Mouse (Mus musculus): ENCODE data around the gene Rbfox1. TPM values are rescaled to one million over a fixed set of nuclear protein-coding genes. Genes with fewer than 3 reads are reported as not detected.

Gene Rbfox1
- polyA plus RNA-seq, 1 experiment from 2014 or later: 4.6 TPM

GRCm38 (mm10) chr16:7057789-7058188 is 1172.6 kb downstream of the Rbfox1 start:
- WGBS: 91% methylated on average over 3 of the region's 3 CpGs
- no peaks in the 10 kb centered on the region for H3K36me3 ChIP-seq (ENCODE audit: control insufficient read depth, insufficient read depth, low read length)
- no peak overlapping the region for H3K9ac ChIP-seq (ENCODE audit: low read length)
- ATAC-seq (replicated peaks; ENCODE audit: low FRiP score) (no peak), DNase-seq (ENCODE audit: low spot score) (no peak)
- no peaks in the 10 kb centered on the region for H3K9me3 ChIP-seq (ENCODE audit: control insufficient read depth, low read length)
- H3K4me1 ChIP-seq (replicated peaks; ENCODE audit: control insufficient read depth, insufficient read depth, low read length): peaks cover under 1% of the 10 kb centered on the region
- no peak overlapping the region for H3K4me3 ChIP-seq (ENCODE audit: low read depth, low read length)
- H3K27ac ChIP-seq (ENCODE audit: low read depth, low read length): no peak overlapping the region
- no peak overlapping the region for H3K4me2 ChIP-seq (ENCODE audit: low read depth, low read length, severe bottlenecking)
- H3K27me3 ChIP-seq (ENCODE audit: control insufficient read depth, insufficient read depth, low read length): 0 out of 2 replicates have a peak, but pooled peaks cover 3% of the 10 kb centered on the region

- no peak for DNase-seq (ENCODE audit: low spot score)
- ATAC-seq (replicated peaks; ENCODE audit: low FRiP score): no peak
- no peak overlapping the region for H3K27ac ChIP-seq (ENCODE audit: low read depth, low read length)
- H3K9me3 ChIP-seq (ENCODE audit: control insufficient read depth, low read length): no peaks in the 10 kb centered on the region
- no peaks in the 10 kb centered on the region for H3K36me3 ChIP-seq (ENCODE audit: control insufficient read depth, insufficient read depth, low read length)
- H3K9ac ChIP-seq (ENCODE audit: low read length): no peak overlapping the region
- H3K4me3 ChIP-seq (ENCODE audit: low read depth, low read length): no peak overlapping the region
- H3K4me1 ChIP-seq (replicated peaks; ENCODE audit: control insufficient read depth, insufficient read depth, low read length): no peaks in the 10 kb centered on the region
- WGBS: 91% methylated on average over 1 of the region's 1 CpGs
- H3K4me2 ChIP-seq (ENCODE audit: low read depth, low read length, severe bottlenecking): no peak overlapping the region
- H3K27me3 ChIP-seq (ENCODE audit: control insufficient read depth, insufficient read depth, low read length): 0 out of 2 replicates have a peak, but pooled peaks cover 3% of the 10 kb centered on the region
These were observed 1173.4 kb downstream of the Rbfox1 start for GRCm38 (mm10) chr16:7058556-7058955.

GRCm38 (mm10) chr16:7059596-7059995 is 1174.4 kb downstream of the Rbfox1 start:
- no peaks in the 10 kb centered on the region for H3K4me1 ChIP-seq (replicated peaks; ENCODE audit: control insufficient read depth, insufficient read depth, low read length)
- H3K4me3 ChIP-seq (ENCODE audit: low read depth, low read length): no peak overlapping the region
- H3K4me2 ChIP-seq (ENCODE audit: low read depth, low read length, severe bottlenecking): no peak overlapping the region
- no peaks in the 10 kb centered on the region for H3K36me3 ChIP-seq (ENCODE audit: control insufficient read depth, insufficient read depth, low read length)
- no peak for ATAC-seq (replicated peaks; ENCODE audit: low FRiP score)
- DNase-seq (ENCODE audit: low spot score): no peak
- no peaks in the 10 kb centered on the region for H3K27me3 ChIP-seq (ENCODE audit: control insufficient read depth, insufficient read depth, low read length)
- H3K27ac ChIP-seq (ENCODE audit: low read depth, low read length): no peak overlapping the region
- H3K9me3 ChIP-seq (ENCODE audit: control insufficient read depth, low read length): no peaks in the 10 kb centered on the region
- 84% methylated on average over 4 of the region's 4 CpGs for WGBS
- no peak overlapping the region for H3K9ac ChIP-seq (ENCODE audit: low read length)

GRCm38 (mm10) chr16:7060864-7061263 is 1175.7 kb downstream of the Rbfox1 start:
- H3K4me3 ChIP-seq (ENCODE audit: low read depth, low read length): no peak overlapping the region
- H3K27me3 ChIP-seq (ENCODE audit: control insufficient read depth, insufficient read depth, low read length): no peaks in the 10 kb centered on the region
- no peak overlapping the region for H3K4me2 ChIP-seq (ENCODE audit: low read depth, low read length, severe bottlenecking)
- no peak overlapping the region for H3K9ac ChIP-seq (ENCODE audit: low read length)
- no peak overlapping the region for H3K27ac ChIP-seq (ENCODE audit: low read depth, low read length)
- WGBS: 22% methylated on average over 3 of the region's 3 CpGs
- ATAC-seq (replicated peaks; ENCODE audit: low FRiP score) (no peak), DNase-seq (ENCODE audit: low spot score) (no peak)
- H3K4me1 ChIP-seq (replicated peaks; ENCODE audit: control insufficient read depth, insufficient read depth, low read length): no peaks in the 10 kb centered on the region
- no peaks in the 10 kb centered on the region for H3K36me3 ChIP-seq (ENCODE audit: control insufficient read depth, insufficient read depth, low read length)
- H3K9me3 ChIP-seq (ENCODE audit: control insufficient read depth, low read length): no peaks in the 10 kb centered on the region

GRCm38 (mm10) chr16:7062512-7062911 is 1177.4 kb downstream of the Rbfox1 start:
- DNase-seq (ENCODE audit: low spot score) (no peak), ATAC-seq (replicated peaks; ENCODE audit: low FRiP score) (no peak)
- Histone ChIP-seq H3K4me1 (replicated peaks; ENCODE audit: control insufficient read depth, insufficient read depth, low read length) (no peaks in the 10 kb centered on the region), H3K27ac (ENCODE audit: low read depth, low read length) (no peak overlapping the region), H3K27me3 (ENCODE audit: control insufficient read depth, insufficient read depth, low read length) (no peaks in the 10 kb centered on the region), H3K36me3 (ENCODE audit: control insufficient read depth, insufficient read depth, low read length) (no peaks in the 10 kb centered on the region), H3K4me2 (ENCODE audit: low read depth, low read length, severe bottlenecking) (no peak overlapping the region), H3K4me3 (ENCODE audit: low read depth, low read length) (no peak overlapping the region), H3K9me3 (ENCODE audit: control insufficient read depth, low read length) (no peaks in the 10 kb centered on the region), H3K9ac (ENCODE audit: low read length) (no peak overlapping the region)
- 89% methylated on average over 6 of the region's 6 CpGs for WGBS

GRCm38 (mm10) chr16:7067109-7067508 is 1182.0 kb downstream of the Rbfox1 start:
- no peaks in the 10 kb centered on the region for H3K36me3 ChIP-seq (ENCODE audit: control insufficient read depth, insufficient read depth, low read length)
- ATAC-seq (replicated peaks; ENCODE audit: low FRiP score): no peak

GRCm38 (mm10) chr16:7069599-7069998 is 1184.4 kb downstream of the Rbfox1 start:
- H3K27ac ChIP-seq (ENCODE audit: low read depth, low read length): no peak overlapping the region
- ATAC-seq (replicated peaks; ENCODE audit: low FRiP score) (no peak), DNase-seq (ENCODE audit: low spot score) (no peak)
- H3K9me3 ChIP-seq (ENCODE audit: control insufficient read depth, low read length): no peaks in the 10 kb centered on the region
- no peak overlapping the region for H3K4me2 ChIP-seq (ENCODE audit: low read depth, low read length, severe bottlenecking)
- no peaks in the 10 kb centered on the region for H3K4me1 ChIP-seq (replicated peaks; ENCODE audit: control insufficient read depth, insufficient read depth, low read length)
- WGBS: 66% methylated on average over 8 of the region's 8 CpGs
- no peaks in the 10 kb centered on the region for H3K36me3 ChIP-seq (ENCODE audit: control insufficient read depth, insufficient read depth, low read length)
- no peak overlapping the region for H3K9ac ChIP-seq (ENCODE audit: low read length)
- no peaks in the 10 kb centered on the region for H3K27me3 ChIP-seq (ENCODE audit: control insufficient read depth, insufficient read depth, low read length)
- H3K4me3 ChIP-seq (ENCODE audit: low read depth, low read length): no peak overlapping the region

More at GRCm38 (mm10) chr16:7067109-7067508, 1182.0 kb downstream of the Rbfox1 start:
- Histone ChIP-seq H3K4me1 (replicated peaks; ENCODE audit: control insufficient read depth, insufficient read depth, low read length) (no peaks in the 10 kb centered on the region), H3K4me3 (ENCODE audit: low read depth, low read length) (no peak overlapping the region), H3K9me3 (ENCODE audit: control insufficient read depth, low read length) (no peaks in the 10 kb centered on the region), H3K4me2 (ENCODE audit: low read depth, low read length, severe bottlenecking) (no peak overlapping the region), H3K27me3 (ENCODE audit: control insufficient read depth, insufficient read depth, low read length) (no peaks in the 10 kb centered on the region), H3K9ac (ENCODE audit: low read length) (no peak overlapping the region), H3K27ac (ENCODE audit: low read depth, low read length) (no peak overlapping the region)
- DNase-seq (ENCODE audit: low spot score): no peak
- 86% methylated on average over 8 of the region's 8 CpGs for WGBS

GRCm38 (mm10) chr16:7074786-7075185 is 1189.6 kb downstream of the Rbfox1 start:
- Histone ChIP-seq H3K9ac (ENCODE audit: low read length) (no peak overlapping the region), H3K4me2 (ENCODE audit: low read depth, low read length, severe bottlenecking) (no peak overlapping the region), H3K36me3 (ENCODE audit: control insufficient read depth, insufficient read depth, low read length) (no peaks in the 10 kb centered on the region), H3K4me1 (replicated peaks; ENCODE audit: control insufficient read depth, insufficient read depth, low read length) (no peaks in the 10 kb centered on the region), H3K9me3 (ENCODE audit: control insufficient read depth, low read length) (no peaks in the 10 kb centered on the region), H3K27ac (ENCODE audit: low read depth, low read length) (no peak overlapping the region), H3K27me3 (ENCODE audit: control insufficient read depth, insufficient read depth, low read length) (no peaks in the 10 kb centered on the region), H3K4me3 (ENCODE audit: low read depth, low read length) (no peak overlapping the region)
- WGBS: 84% methylated on average over 4 of the region's 4 CpGs
- DNase-seq (ENCODE audit: low spot score) (no peak), ATAC-seq (replicated peaks; ENCODE audit: low FRiP score) (no peak)

- H3K9ac ChIP-seq (ENCODE audit: low read length): no peak overlapping the region
- 84% methylated on average over 6 of the region's 6 CpGs for WGBS
- DNase-seq (ENCODE audit: low spot score) (no peak), ATAC-seq (replicated peaks; ENCODE audit: low FRiP score) (no peak)
- no peak overlapping the region for H3K4me2 ChIP-seq (ENCODE audit: low read depth, low read length, severe bottlenecking)
- no peak overlapping the region for H3K4me3 ChIP-seq (ENCODE audit: low read depth, low read length)
- H3K9me3 ChIP-seq (ENCODE audit: control insufficient read depth, low read length): no peaks in the 10 kb centered on the region
- no peaks in the 10 kb centered on the region for H3K4me1 ChIP-seq (replicated peaks; ENCODE audit: control insufficient read depth, insufficient read depth, low read length)
- no peaks in the 10 kb centered on the region for H3K27me3 ChIP-seq (ENCODE audit: control insufficient read depth, insufficient read depth, low read length)
- H3K36me3 ChIP-seq (ENCODE audit: control insufficient read depth, insufficient read depth, low read length): no peaks in the 10 kb centered on the region
- H3K27ac ChIP-seq (ENCODE audit: low read depth, low read length): no peak overlapping the region
These were observed 1190.6 kb downstream of the Rbfox1 start for GRCm38 (mm10) chr16:7075749-7076148.

Data from forebrain, embryonic 11.5 days (tissue).